Comparison of ENCODE assay signal across 16 mouse cellular contexts in genomic region chr9:78782297-78782696, GRCm38 (mm10).
"Had no signal": no experiment of that assay in that cellular context is flagged by ENCODE, and none has a peak within 500 bp of the region (broad histone marks: within the 10 kb centered on the region; RNA-seq: fewer than 3 reads in every experiment).

No protein-coding gene starts in this region.

- H3K4me3 ChIP-seq: limb, embryonic 15.5 days; liver, embryonic 12.5 days; megakaryocyte, embryonic 14.5 days; midbrain, embryonic 15.5 days; neural tube, embryonic 12.5 days had no signal

- H3K4me1 ChIP-seq: liver, embryonic 12.5 days; megakaryocyte, embryonic 14.5 days; midbrain, embryonic 15.5 days; neural tube, embryonic 12.5 days had no signal

- H3K27me3 ChIP-seq: limb, embryonic 15.5 days; liver, embryonic 12.5 days; midbrain, embryonic 15.5 days; neural tube, embryonic 12.5 days had no signal

- H3K9me3 ChIP-seq: limb, embryonic 15.5 days; liver, embryonic 12.5 days; megakaryocyte, embryonic 14.5 days; midbrain, embryonic 15.5 days; neural tube, embryonic 12.5 days had no signal

- H3K36me3 ChIP-seq: limb, embryonic 15.5 days; liver, embryonic 12.5 days; midbrain, embryonic 15.5 days; neural tube, embryonic 12.5 days had no signal

- DNase-seq: kidney, adult 18-20 months; kidney, postnatal 10 days; kidney, postnatal 4 days; lung, embryonic 14.5 days; lung, postnatal 14 days; retina, postnatal 1 day; right cerebral cortex, postnatal 25 days; thymus, adult 2 months; thymus, postnatal 25 days had no signal

- H3K27ac ChIP-seq: liver, embryonic 12.5 days; macrophage; midbrain, embryonic 15.5 days; neural tube, embryonic 12.5 days had no signal

- H3K9ac ChIP-seq: limb, embryonic 15.5 days; liver, embryonic 12.5 days; lung, embryonic 14.5 days; midbrain, embryonic 15.5 days; neural tube, embryonic 12.5 days had no signal

- H3K4me2 ChIP-seq: limb, embryonic 15.5 days; liver, embryonic 12.5 days; lung, embryonic 14.5 days; midbrain, embryonic 11.5 days; midbrain, embryonic 15.5 days; neural tube, embryonic 12.5 days had no signal

- ATAC-seq: liver, embryonic 12.5 days; midbrain, embryonic 15.5 days had no signal
